Mouse (Mus musculus) adrenal gland, postnatal 36 days (tissue): ENCODE data around the gene Plpp3. TPM values are rescaled to one million over a fixed set of nuclear protein-coding genes. Genes with fewer than 3 reads are reported as not detected.

Experiments
- total RNA-seq, 2 experiments: library from RNA; stranded (reverse); gene quantifications; 2 replicates each; pipeline ENCODE4 v1.2.3; 2021

Gene Plpp3
- total RNA-seq, 2 experiments from 2014 or later, result 246 to 407 TPM

Other genes with a start within 250 kb of the Plpp3 start
- gene Fyb2, start 243.9 kb upstream of the Plpp3 start, total RNA-seq, result under 1 TPM; 0.66 to 0.70 TPM
- gene Prkaa2, start 47.5 kb upstream of the Plpp3 start, total RNA-seq, result 10 to 100 TPM in 1 of 2 experiments, 1 to 10 TPM in 1; 6.8 to 13.7 TPM